Mouse (Mus musculus) B cell, adult 67 days (primary cell): Measurements from ENCODE around the gene Snx4. TPM values are rescaled to one million over a fixed set of nuclear protein-coding genes. Genes with fewer than 3 reads are reported as not detected.

Source experiments
- total RNA-seq, 2 experiments: library from RNA; stranded (reverse); gene quantifications; 4 replicates each; pipeline ENCODE4 v1.2.4; 2023

Gene Snx4
- total RNA-seq = 10 to 100 TPM; 41.7 to 48.4 TPM

DNA sequence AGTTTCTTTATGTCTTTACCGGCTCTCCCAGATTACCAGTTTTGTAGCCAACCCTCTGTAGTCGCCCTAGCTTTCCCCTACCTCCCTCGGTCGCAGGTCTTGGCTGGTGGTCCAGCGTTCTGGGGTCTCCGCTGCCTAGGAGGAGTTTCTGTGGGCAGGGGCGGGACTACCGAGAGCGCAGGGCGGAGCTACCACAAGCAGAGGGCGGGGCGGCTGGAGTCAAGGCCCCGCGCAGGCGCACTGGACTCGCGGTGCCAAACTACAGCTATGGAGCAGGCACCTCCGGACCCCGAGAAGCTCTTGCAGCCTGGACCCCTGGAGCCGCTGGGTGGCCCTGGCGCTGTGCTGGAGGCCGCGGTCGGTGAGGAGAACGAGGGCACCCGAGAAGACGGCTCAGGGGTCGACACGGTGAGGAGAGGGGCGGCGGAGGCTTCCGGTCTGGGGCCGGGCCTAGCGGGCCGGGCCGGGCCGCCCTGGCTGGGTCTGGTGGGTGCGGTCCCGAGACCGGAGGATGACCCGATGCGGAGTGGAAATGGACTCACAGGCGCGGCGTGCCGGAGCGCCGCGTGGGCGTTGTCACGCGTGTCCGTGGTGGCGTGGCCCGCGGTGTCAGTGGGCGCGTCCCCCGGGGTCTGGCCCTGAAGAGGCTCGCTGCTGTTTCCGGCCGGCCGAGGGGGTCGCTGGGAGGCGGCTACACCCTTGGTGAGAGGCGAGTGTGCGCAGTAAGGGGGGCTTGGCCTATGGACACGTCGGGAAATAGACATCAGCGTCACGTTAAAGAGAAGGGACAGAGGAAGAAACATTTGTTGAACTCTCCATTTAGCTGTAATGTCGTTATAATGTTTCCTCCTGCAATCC, at the start of gene Snx4:
Gene Snx4 (plus strand): TSS at position 249 of the 858 bp plus-strand sequence.

Other genes with a start within 250 kb of the Snx4 start
- gene Iqcg, start 195.2 kb upstream of the Snx4 start, total RNA-seq = not detected
- gene Rpl35a, start 195.0 kb upstream of the Snx4 start, total RNA-seq = 1,000 to 10,000 TPM in 1 of 2 experiments, 100 to 1,000 TPM in 1; 983 to 1,091 TPM
- 1 to 10 TPM; 1.8 to 3.1 TPM for gene Lmln, start 188.9 kb upstream of the Snx4 start, total RNA-seq
- 10 to 100 TPM; 24.8 to 26.9 TPM for gene Osbpl11, start 66.4 kb upstream of the Snx4 start, total RNA-seq
- gene Zfp148, start 129.4 kb downstream of the Snx4 start, total RNA-seq = 10 to 100 TPM; 83.3 to 90.2 TPM